Mouse (Mus musculus): ENCODE measurements around the gene Tgfb1. TPM values are rescaled to one million over a fixed set of nuclear protein-coding genes. Genes with fewer than 3 reads are reported as not detected.
A peak's percentile ranks its signal among the peaks of the same experiment; 100 is the strongest.

Gene Tgfb1
- polyA plus RNA-seq, 1 experiment from 2014 or later = 1.1 TPM

GRCm38 (mm10) chr7:25680514-25681258 is 6.1 kb upstream of the Tgfb1 start, which contains the start of gene B9d2:
TSS of gene B9d2 (plus strand) at chr7:25680780.
- ATAC-seq (ENCODE audit: low FRiP score, low TSS enrichment) = peak; percentile 95
- H3K4me2 ChIP-seq (ENCODE audit: low read length) = peak within 1 kb of the TSS; percentile 58
- WGBS = under 1% methylated on average over 46 of the region's 46 CpGs

GRCm38 (mm10) chr7:25681341-25682231 is 5.2 kb upstream of the Tgfb1 start:
- H3K27me3 ChIP-seq (ENCODE audit: control insufficient read depth, insufficient read depth, low read length) = peaks cover 11% of the 10 kb centered on the region
- H3K4me2 ChIP-seq (ENCODE audit: low read length) = peak overlapping the region; percentile 58
- 69% methylated on average over 15 of the region's 15 CpGs for WGBS
- H3K9ac ChIP-seq (replicated peaks; ENCODE audit: low read length) = peak overlapping the region; percentile 20; the same call in 1 of the 2 replicates
- ATAC-seq (ENCODE audit: low FRiP score, low TSS enrichment) (peak; percentile 34; the same call in 1 of the 2 replicates), DNase-seq (no peak)
- H3K4me1 ChIP-seq (ENCODE audit: control insufficient read depth, insufficient read depth, low read length) = peaks cover 16% of the 10 kb centered on the region
- H3K36me3 ChIP-seq (ENCODE audit: control insufficient read depth, insufficient read depth, low read length) = no peaks in the 10 kb centered on the region
- peak overlapping the region; percentile 96 for H3K27ac ChIP-seq (replicated peaks; ENCODE audit: low read depth, low read length)
- no peaks in the 10 kb centered on the region for H3K9me3 ChIP-seq (ENCODE audit: control insufficient read depth, low read length)
- peak overlapping the region; percentile 63 for H3K4me3 ChIP-seq (replicated peaks; ENCODE audit: low read depth, low read length)

More at GRCm38 (mm10) chr7:25680514-25681258, 6.1 kb upstream of the Tgfb1 start, which contains the start of gene B9d2:
- Histone ChIP-seq H3K4me1 (ENCODE audit: control insufficient read depth, insufficient read depth, low read length) (peaks cover 10% of the 10 kb centered on the region), H3K9me3 (ENCODE audit: control insufficient read depth, low read length) (no peaks in the 10 kb centered on the region), H3K9ac (replicated peaks; ENCODE audit: low read length) (peak within 1 kb of the TSS; percentile 66), H3K4me3 (replicated peaks; ENCODE audit: low read depth, low read length) (peak within 1 kb of the TSS; percentile 63), H3K27me3 (ENCODE audit: control insufficient read depth, insufficient read depth, low read length) (peaks cover 2% of the 10 kb centered on the region; the same call in 1 of the 2 replicates), H3K27ac (replicated peaks; ENCODE audit: low read depth, low read length) (peak within 1 kb of the TSS; percentile 96), H3K36me3 (ENCODE audit: control insufficient read depth, insufficient read depth, low read length) (no peaks in the 10 kb centered on the region)
- DNase-seq = peak; percentile 97

- H3K4me2 ChIP-seq (ENCODE audit: low read length) = no peak overlapping the region
These were observed 3.2 kb upstream of the Tgfb1 start for GRCm38 (mm10) chr7:25683474-25684180.

GRCm38 (mm10) chr7:25684659-25685058 is 2.1 kb upstream of the Tgfb1 start:
- Histone ChIP-seq H3K4me2 (ENCODE audit: low read length) (no peak overlapping the region), H3K9me3 (ENCODE audit: control insufficient read depth, low read length) (no peaks in the 10 kb centered on the region), H3K4me1 (ENCODE audit: control insufficient read depth, insufficient read depth, low read length) (peaks cover 43% of the 10 kb centered on the region), H3K4me3 (replicated peaks; ENCODE audit: low read depth, low read length) (no peak overlapping the region), H3K27ac (replicated peaks; ENCODE audit: low read depth, low read length) (no peak overlapping the region), H3K9ac (replicated peaks; ENCODE audit: low read length) (no peak overlapping the region), H3K27me3 (ENCODE audit: control insufficient read depth, insufficient read depth, low read length) (peaks cover 41% of the 10 kb centered on the region), H3K36me3 (ENCODE audit: control insufficient read depth, insufficient read depth, low read length) (no peaks in the 10 kb centered on the region)
- WGBS = 78% methylated on average over 6 of the region's 6 CpGs
- no peak for DNase-seq
- ATAC-seq (ENCODE audit: low FRiP score, low TSS enrichment) = no peak

More at GRCm38 (mm10) chr7:25683474-25684180, 3.2 kb upstream of the Tgfb1 start:
- no peaks in the 10 kb centered on the region for H3K36me3 ChIP-seq (ENCODE audit: control insufficient read depth, insufficient read depth, low read length)
- H3K9me3 ChIP-seq (ENCODE audit: control insufficient read depth, low read length) = no peaks in the 10 kb centered on the region
- DNase-seq = no peak
- 78% methylated on average over 7 of the region's 7 CpGs for WGBS
- H3K9ac ChIP-seq (replicated peaks; ENCODE audit: low read length) = no peak overlapping the region
- no peak for ATAC-seq (ENCODE audit: low FRiP score, low TSS enrichment)
- peaks cover 30% of the 10 kb centered on the region for H3K27me3 ChIP-seq (ENCODE audit: control insufficient read depth, insufficient read depth, low read length)
- no peak overlapping the region for H3K27ac ChIP-seq (replicated peaks; ENCODE audit: low read depth, low read length)
- peaks cover 35% of the 10 kb centered on the region for H3K4me1 ChIP-seq (ENCODE audit: control insufficient read depth, insufficient read depth, low read length)
- H3K4me3 ChIP-seq (replicated peaks; ENCODE audit: low read depth, low read length) = no peak overlapping the region

GRCm38 (mm10) chr7:25685926-25686470 is 804 bp upstream of the Tgfb1 start:
- H3K9ac ChIP-seq (replicated peaks; ENCODE audit: low read length) = no peak overlapping the region
- H3K4me2 ChIP-seq (ENCODE audit: low read length) = no peak overlapping the region
- no peak for ATAC-seq (ENCODE audit: low FRiP score, low TSS enrichment)
- no peak overlapping the region for H3K27ac ChIP-seq (replicated peaks; ENCODE audit: low read depth, low read length)
- peaks cover 38% of the 10 kb centered on the region for H3K4me1 ChIP-seq (ENCODE audit: control insufficient read depth, insufficient read depth, low read length)
- no peaks in the 10 kb centered on the region for H3K9me3 ChIP-seq (ENCODE audit: control insufficient read depth, low read length)
- WGBS = 69% methylated on average over 21 of the region's 21 CpGs
- DNase-seq = no peak
- H3K36me3 ChIP-seq (ENCODE audit: control insufficient read depth, insufficient read depth, low read length) = no peaks in the 10 kb centered on the region
- peaks cover 53% of the 10 kb centered on the region for H3K27me3 ChIP-seq (ENCODE audit: control insufficient read depth, insufficient read depth, low read length)
- no peak overlapping the region for H3K4me3 ChIP-seq (replicated peaks; ENCODE audit: low read depth, low read length)

GRCm38 (mm10) chr7:25687811-25688401 is 1.1 kb downstream of the Tgfb1 start:
- Histone ChIP-seq H3K9ac (replicated peaks; ENCODE audit: low read length) (0 out of 2 replicates have a peak overlapping the region, but pooled peaks have one; percentile 23), H3K27me3 (ENCODE audit: control insufficient read depth, insufficient read depth, low read length) (peaks cover 54% of the 10 kb centered on the region), H3K36me3 (ENCODE audit: control insufficient read depth, insufficient read depth, low read length) (no peaks in the 10 kb centered on the region), H3K4me2 (ENCODE audit: low read length) (peak overlapping the region; percentile 54), H3K27ac (replicated peaks; ENCODE audit: low read depth, low read length) (no peak overlapping the region), H3K4me3 (replicated peaks; ENCODE audit: low read depth, low read length) (peak overlapping the region; percentile 30), H3K4me1 (ENCODE audit: control insufficient read depth, insufficient read depth, low read length) (peaks cover 33% of the 10 kb centered on the region), H3K9me3 (ENCODE audit: control insufficient read depth, low read length) (no peaks in the 10 kb centered on the region)
- DNase-seq (no peak), ATAC-seq (ENCODE audit: low FRiP score, low TSS enrichment) (no peak)
- under 1% methylated on average over 47 of the region's 47 CpGs for WGBS

GRCm38 (mm10) chr7:25688810-25689586 is 2.2 kb downstream of the Tgfb1 start:
- Histone ChIP-seq H3K4me1 (ENCODE audit: control insufficient read depth, insufficient read depth, low read length) (peaks cover 33% of the 10 kb centered on the region), H3K27ac (replicated peaks; ENCODE audit: low read depth, low read length) (no peak overlapping the region), H3K27me3 (ENCODE audit: control insufficient read depth, insufficient read depth, low read length) (peaks cover 54% of the 10 kb centered on the region), H3K4me2 (ENCODE audit: low read length) (peak overlapping the region; percentile 54), H3K9ac (replicated peaks; ENCODE audit: low read length) (peak overlapping the region; percentile 36), H3K4me3 (replicated peaks; ENCODE audit: low read depth, low read length) (peak overlapping the region; percentile 30), H3K9me3 (ENCODE audit: control insufficient read depth, low read length) (no peaks in the 10 kb centered on the region), H3K36me3 (ENCODE audit: control insufficient read depth, insufficient read depth, low read length) (no peaks in the 10 kb centered on the region)
- ATAC-seq (ENCODE audit: low FRiP score, low TSS enrichment) (no peak), DNase-seq (peak; percentile 47)
- WGBS = 2% methylated on average over 50 of the region's 52 CpGs
